Mouse (Mus musculus): ENCODE data around the gene Gar1. TPM values are rescaled to one million over a fixed set of nuclear protein-coding genes. Genes with fewer than 3 reads are reported as not detected.

The Gar1 gene
- total RNA-seq, 2 experiments from 2014 or later: 6.3 TPM; not detected in 1

DNA sequence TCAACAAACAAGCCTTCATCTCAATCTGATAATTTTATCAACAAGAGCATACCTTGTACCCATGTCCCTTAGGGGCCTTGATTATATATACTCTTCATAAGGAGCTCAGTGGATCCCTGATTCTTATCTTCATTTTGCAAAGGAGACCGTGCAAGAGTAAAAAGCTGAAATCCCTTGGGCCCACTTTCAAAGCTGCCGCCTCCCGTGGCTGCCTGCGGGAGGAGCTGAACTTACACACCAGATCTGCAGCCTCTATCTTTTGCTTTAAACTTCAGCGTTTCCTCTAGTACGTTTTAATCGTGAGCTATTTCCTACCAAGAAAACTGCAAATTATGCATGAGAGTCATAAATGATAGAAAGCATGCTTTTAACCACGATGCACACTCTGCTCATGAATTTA lies 9.5 kb downstream of the Gar1 start:
- ATAC-seq (replicated peaks; ENCODE audit: low FRiP score, poor library complexity, severe bottlenecking): no peak

DNA sequence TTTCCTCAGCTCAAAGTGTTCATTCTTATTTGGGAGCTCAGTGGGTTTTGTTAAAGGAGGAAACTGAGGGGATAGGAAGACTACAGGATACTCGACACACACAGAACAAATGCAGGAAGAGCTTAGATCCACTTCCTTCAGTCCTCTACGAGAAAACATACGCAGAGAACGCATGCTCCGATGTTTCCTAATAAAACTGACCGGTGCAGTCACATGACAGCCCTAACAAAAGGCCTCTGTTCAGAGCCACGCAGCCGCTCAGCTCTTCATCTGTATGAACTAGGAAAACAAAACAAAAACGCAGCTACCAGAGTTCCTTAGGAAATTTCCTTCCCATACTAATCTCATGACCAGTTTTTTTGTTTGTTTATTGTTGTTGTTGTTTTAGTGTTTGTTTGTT lies 10.3 kb downstream of the Gar1 start:
- no peak for ATAC-seq (replicated peaks; ENCODE audit: low FRiP score, poor library complexity, severe bottlenecking)

GRCm38 (mm10) chr3:129803765-129804164 lies 27.4 kb downstream of the Gar1 start, which contains the start of gene Lrit3:
Gene Lrit3, minus strand, starts transcription at chr3:129804030.
- ATAC-seq (replicated peaks; ENCODE audit: low FRiP score, poor library complexity, severe bottlenecking): no peak

DNA sequence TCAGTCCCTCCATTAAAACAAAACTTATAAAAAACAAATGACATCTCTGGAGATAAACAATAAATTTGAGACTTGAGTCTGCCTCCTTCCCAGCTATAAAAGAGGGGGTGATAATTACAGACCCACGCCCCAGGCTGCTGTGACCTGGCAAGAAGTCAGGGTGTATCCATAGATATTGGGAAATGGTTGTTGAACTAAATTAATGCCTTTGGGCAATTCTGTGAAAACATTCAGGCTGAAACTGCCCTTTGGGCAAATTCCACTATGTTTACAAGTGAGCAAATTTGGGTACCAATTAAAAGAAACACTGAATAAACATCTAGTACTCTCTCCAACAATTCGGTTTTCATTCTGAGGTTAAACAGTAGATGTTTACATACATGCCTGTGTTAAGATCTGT lies 32.2 kb downstream of the Gar1 start:
- no peak for ATAC-seq (replicated peaks; ENCODE audit: low FRiP score, poor library complexity, severe bottlenecking)

DNA sequence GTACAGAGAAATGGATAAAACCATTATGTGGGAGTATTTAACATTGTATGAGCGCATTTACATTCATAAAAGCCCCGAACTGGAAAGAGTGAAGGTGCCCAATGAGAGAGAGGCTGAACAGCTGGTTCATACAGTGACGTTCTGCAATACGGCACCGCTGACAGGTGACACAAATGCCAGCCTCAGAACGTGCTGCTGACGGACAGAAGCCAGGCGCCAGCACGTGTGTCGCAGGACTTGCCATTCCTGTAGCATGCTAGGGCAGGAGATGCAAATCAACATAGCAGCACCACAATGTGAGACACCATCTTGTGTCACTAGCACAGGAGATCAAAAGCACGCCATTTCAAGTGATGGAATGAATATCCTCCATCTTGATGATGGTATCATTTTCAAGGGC lies 32.6 kb downstream of the Gar1 start:
- no peak for ATAC-seq (replicated peaks; ENCODE audit: low FRiP score, poor library complexity, severe bottlenecking)

GRCm38 (mm10) chr3:129797341-129797740 lies 33.9 kb downstream of the Gar1 start:
- no peak for ATAC-seq (replicated peaks; ENCODE audit: low FRiP score, poor library complexity, severe bottlenecking)

DNA sequence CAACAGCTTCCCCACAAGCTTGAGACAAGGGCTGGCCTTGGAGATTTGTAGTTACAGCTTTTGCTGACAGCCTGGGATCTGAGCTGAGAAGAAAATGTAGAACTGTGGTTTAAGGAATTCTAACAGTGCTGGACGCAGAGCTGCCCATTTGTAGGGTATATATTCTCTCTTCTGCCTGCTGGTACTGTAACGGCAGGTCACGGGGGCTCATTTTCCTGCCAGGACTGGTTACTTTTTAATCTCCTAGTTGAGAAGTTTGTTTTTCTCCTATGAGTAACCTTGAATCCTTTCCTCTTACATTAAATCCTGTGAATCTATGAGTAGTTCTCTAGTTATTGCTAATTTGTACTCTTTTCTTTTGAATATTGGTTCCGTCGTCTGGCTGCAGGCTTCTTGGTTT lies 37.4 kb downstream of the Gar1 start:
- ATAC-seq (replicated peaks; ENCODE audit: low FRiP score, poor library complexity, severe bottlenecking): no peak

DNA sequence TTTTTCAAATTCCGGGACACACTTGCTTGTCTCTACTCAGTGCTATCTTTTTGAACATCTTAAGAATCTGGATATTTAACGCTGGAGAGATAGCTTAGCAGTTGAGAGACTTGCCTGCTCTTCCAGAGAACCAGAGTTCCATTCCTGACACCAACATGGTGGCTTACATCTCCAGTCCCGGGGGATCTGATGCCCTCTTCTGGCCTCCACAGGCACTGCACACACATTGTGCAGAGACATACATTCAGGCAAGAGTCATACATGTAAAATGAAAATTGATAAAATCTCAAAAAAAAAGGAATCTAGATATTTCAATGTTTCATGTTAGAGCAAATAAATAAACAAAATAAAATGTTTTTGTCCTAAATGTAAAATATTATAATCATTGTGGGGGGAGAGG lies 48.5 kb downstream of the Gar1 start:
- no peak for ATAC-seq (replicated peaks; ENCODE audit: low FRiP score, poor library complexity, severe bottlenecking)

GRCm38 (mm10) chr3:129781435-129781834 lies 49.8 kb downstream of the Gar1 start:
- ATAC-seq (replicated peaks; ENCODE audit: low FRiP score, poor library complexity, severe bottlenecking): no peak

Other genes starting within 250 kb of the Gar1 start
- gene Egf, start 76.1 kb downstream of the Gar1 start, total RNA-seq (2015; ENCODE audit: low replicate concordance): 0.42 TPM in 1 of 2 replicates, not detected in the other
- gene Egf, start 76.1 kb downstream of the Gar1 start, total RNA-seq (2017; ENCODE audit: low replicate concordance): 2.4 and 4.0 TPM in 2 replicates
- not detected in 2 replicates for gene Lrit3, start 27.4 kb downstream of the Gar1 start, total RNA-seq (2015; ENCODE audit: low replicate concordance)
- not detected in 2 replicates for gene Lrit3, start 27.4 kb downstream of the Gar1 start, total RNA-seq (2017; ENCODE audit: low replicate concordance)
- gene Rrh, start 8.8 kb downstream of the Gar1 start, total RNA-seq (2015; ENCODE audit: low replicate concordance): not detected in 2 replicates
- gene Rrh, start 8.8 kb downstream of the Gar1 start, total RNA-seq (2017; ENCODE audit: low replicate concordance): not detected in 2 replicates
- gene Cfi, start 4.5 kb upstream of the Gar1 start, total RNA-seq (2015; ENCODE audit: low replicate concordance): not detected in 2 replicates
- not detected in 2 replicates for gene Cfi, start 4.5 kb upstream of the Gar1 start, total RNA-seq (2017; ENCODE audit: low replicate concordance)
- 23.1 and 44.4 TPM in 2 replicates for gene Pla2g12a, start 47.2 kb upstream of the Gar1 start, total RNA-seq (2015; ENCODE audit: low replicate concordance)
- gene Pla2g12a, start 47.2 kb upstream of the Gar1 start, total RNA-seq (2017; ENCODE audit: low replicate concordance): 27.0 and 29.7 TPM in 2 replicates
- gene Casp6, start 70.0 kb upstream of the Gar1 start, total RNA-seq (2015; ENCODE audit: low replicate concordance): 10.5 and 14.4 TPM in 2 replicates
- 3.7 and 5.3 TPM in 2 replicates for gene Casp6, start 70.0 kb upstream of the Gar1 start, total RNA-seq (2017; ENCODE audit: low replicate concordance)
- gene Mcub, start 138.8 kb upstream of the Gar1 start, total RNA-seq (2015; ENCODE audit: low replicate concordance): 3.6 TPM in 1 of 2 replicates, not detected in the other
- 3.2 and 5.6 TPM in 2 replicates for gene Mcub, start 138.8 kb upstream of the Gar1 start, total RNA-seq (2017; ENCODE audit: low replicate concordance)
- gene Sec24b, start 230.2 kb upstream of the Gar1 start, total RNA-seq (2015; ENCODE audit: low replicate concordance): 7.6 and 18.0 TPM in 2 replicates
- gene Sec24b, start 230.2 kb upstream of the Gar1 start, total RNA-seq (2017; ENCODE audit: low replicate concordance): 8.3 and 39.4 TPM in 2 replicates

All from erythroid progenitor cell, adult 5-6 weeks (primary cell).